Mouse (Mus musculus) limb, embryonic 10.5 days (tissue): ENCODE data around the gene Clasrp. TPM values are rescaled to one million over a fixed set of nuclear protein-coding genes. Genes with fewer than 3 reads are reported as not detected.

Experiments
- DNase-seq: peaks from one replicate; pipeline ENCODE4 v3.0.0-alpha.2; 2017; ENCODE audit warnings: low spot score
- H3K27ac ChIP-seq: fragments of 300-500 bp; sonication (generic); 2 replicates; pipeline ENCODE4 v1.5.1; 2016; ENCODE audit warnings: mild to moderate bottlenecking
- H3K27me3 ChIP-seq: fragments of 300-500 bp; sonication (generic); 2 replicates; pipeline ENCODE4 v1.6.1; 2016; ENCODE audit warnings: low read depth, mild to moderate bottlenecking; ENCODE audit not compliant: poor library complexity, severe bottlenecking
- H3K36me3 ChIP-seq: fragments of 300-500 bp; sonication (generic); 2 replicates; pipeline ENCODE4 v1.6.1; 2016; ENCODE audit warnings: mild to moderate bottlenecking, moderate library complexity
- H3K4me1 ChIP-seq: fragments of 300-500 bp; sonication (generic); 2 replicates; pipeline ENCODE4 v1.6.1; 2016
- H3K4me3 ChIP-seq: fragments of 300-500 bp; sonication (generic); 2 replicates; pipeline ENCODE4 v1.5.1; 2016; ENCODE audit warnings: mild to moderate bottlenecking, moderate library complexity
- H3K9me3 ChIP-seq: fragments of 300-500 bp; sonication (generic); replicated peaks from 2 replicates; pipeline ENCODE4 v1.6.1; 2016; ENCODE audit warnings: mild to moderate bottlenecking
- WGBS: fragments of 180-500 bp; shearing (Covaris S2); methylation state at CpG from one replicate; pipeline ENCODE4 v1.1.7; 2016; 5-methylcytosine and 5-hydroxymethylcytosine counted together
- polyA plus RNA-seq: library from polyadenylated mRNA; unstranded; fragments of >200 nt; fragmentation: Nextera tagmentation; extraction: Ambion mirVana; gene quantifications from 2 replicates; pipeline ENCODE4 v1.2.1, GENCODE M21; 2016

The Clasrp gene
- polyA plus RNA-seq, 1 experiment from 2014 or later: 63.4 TPM

- 81% methylated on average over 1 of the region's 1 CpGs for WGBS
- Histone ChIP-seq H3K27ac (no peak overlapping the region), H3K9me3 (no peaks in the 10 kb centered on the region), H3K36me3 (peaks cover 78% of the 10 kb centered on the region), H3K4me1 (peaks cover 11% of the 10 kb centered on the region), H3K27me3 (no peaks in the 10 kb centered on the region), H3K4me3 (no peak overlapping the region)
- no peak for DNase-seq
Measured at GRCm38 (mm10) chr7:19554168-19554567, 50.1 kb downstream of the Clasrp start.

- 76% methylated on average over 2 of the region's 2 CpGs for WGBS
- H3K27ac ChIP-seq: no peak overlapping the region
- no peaks in the 10 kb centered on the region for H3K27me3 ChIP-seq
- H3K4me3 ChIP-seq: no peak overlapping the region
- H3K36me3 ChIP-seq: peaks cover 64% of the 10 kb centered on the region
- no peaks in the 10 kb centered on the region for H3K9me3 ChIP-seq
- DNase-seq: no peak
- H3K4me1 ChIP-seq: peaks cover 3% of the 10 kb centered on the region; the same call in 1 of the 2 replicates
Measured at GRCm38 (mm10) chr7:19552443-19552842, 51.8 kb downstream of the Clasrp start.

- Histone ChIP-seq H3K9me3 (no peaks in the 10 kb centered on the region), H3K27me3 (no peaks in the 10 kb centered on the region), H3K4me3 (no peak overlapping the region), H3K36me3 (peaks cover 56% of the 10 kb centered on the region), H3K4me1 (peaks cover 5% of the 10 kb centered on the region; the same call in 1 of the 2 replicates), H3K27ac (no peak overlapping the region)
- no peak for DNase-seq
- 73% methylated on average over 5 of the region's 5 CpGs for WGBS
Measured at GRCm38 (mm10) chr7:19551634-19552033, 52.7 kb downstream of the Clasrp start.

- H3K36me3 ChIP-seq: peaks cover 38% of the 10 kb centered on the region
- H3K27ac ChIP-seq: no peak overlapping the region
- no peak for DNase-seq
- H3K27me3 ChIP-seq: no peaks in the 10 kb centered on the region
- no peak overlapping the region for H3K4me3 ChIP-seq
- H3K4me1 ChIP-seq: peaks cover 10% of the 10 kb centered on the region; the same call in 1 of the 2 replicates
- H3K9me3 ChIP-seq: no peaks in the 10 kb centered on the region
- WGBS: 91% methylated on average over 10 of the region's 10 CpGs
Measured at GRCm38 (mm10) chr7:19549394-19549793, 54.9 kb downstream of the Clasrp start.

- H3K27ac ChIP-seq: no peak overlapping the region
- H3K4me1 ChIP-seq: peaks cover 14% of the 10 kb centered on the region; the same call in 1 of the 2 replicates
- peaks cover 19% of the 10 kb centered on the region for H3K36me3 ChIP-seq
- H3K9me3 ChIP-seq: no peaks in the 10 kb centered on the region
- DNase-seq: no peak
- 88% methylated on average over 2 of the region's 2 CpGs for WGBS
- H3K4me3 ChIP-seq: no peak overlapping the region
- no peaks in the 10 kb centered on the region for H3K27me3 ChIP-seq
Measured at GRCm38 (mm10) chr7:19547344-19547969, 56.8 kb downstream of the Clasrp start.

- WGBS: 89% methylated on average over 3 of the region's 3 CpGs
- Histone ChIP-seq H3K27me3 (no peaks in the 10 kb centered on the region), H3K4me3 (no peak overlapping the region), H3K4me1 (peaks cover 21% of the 10 kb centered on the region), H3K27ac (no peak overlapping the region), H3K9me3 (no peaks in the 10 kb centered on the region), H3K36me3 (peaks cover 16% of the 10 kb centered on the region)
- no peak for DNase-seq
Measured at GRCm38 (mm10) chr7:19546007-19546406, 58.3 kb downstream of the Clasrp start.

- Histone ChIP-seq H3K27ac (no peak overlapping the region), H3K27me3 (no peaks in the 10 kb centered on the region), H3K9me3 (no peaks in the 10 kb centered on the region), H3K36me3 (peaks cover 9% of the 10 kb centered on the region), H3K4me1 (peaks cover 21% of the 10 kb centered on the region), H3K4me3 (no peak overlapping the region)
- no peak for DNase-seq
- 58% methylated on average over 6 of the region's 6 CpGs for WGBS
Measured at GRCm38 (mm10) chr7:19543584-19543983, 60.7 kb downstream of the Clasrp start.

- H3K27me3 ChIP-seq: no peaks in the 10 kb centered on the region
- no peak for DNase-seq
- peaks cover 9% of the 10 kb centered on the region for H3K36me3 ChIP-seq
- whole genome bisulfite sequencing: 82% methylated on average over 8 of the region's 8 CpGs
- H3K27ac ChIP-seq: no peak overlapping the region
- H3K4me3 ChIP-seq: no peak overlapping the region
- H3K4me1 ChIP-seq: peaks cover 29% of the 10 kb centered on the region
- no peaks in the 10 kb centered on the region for H3K9me3 ChIP-seq
Measured at GRCm38 (mm10) chr7:19542155-19542691, 62.1 kb downstream of the Clasrp start.

GRCm38 (mm10) chr7:19541681-19542154, 62.6 kb downstream of the Clasrp start:
- Histone ChIP-seq H3K27me3 (no peaks in the 10 kb centered on the region), H3K4me1 (peaks cover 33% of the 10 kb centered on the region), H3K36me3 (peaks cover 9% of the 10 kb centered on the region), H3K4me3 (no peak overlapping the region), H3K27ac (no peak overlapping the region), H3K9me3 (no peaks in the 10 kb centered on the region)
- DNase-seq: no peak
- 90% methylated on average over 7 of the region's 7 CpGs for WGBS

GRCm38 (mm10) chr7:19540771-19541566, 63.3 kb downstream of the Clasrp start:
- Histone ChIP-seq H3K4me1 (peaks cover 37% of the 10 kb centered on the region), H3K9me3 (no peaks in the 10 kb centered on the region), H3K27ac (no peak overlapping the region), H3K27me3 (no peaks in the 10 kb centered on the region), H3K4me3 (no peak overlapping the region), H3K36me3 (peaks cover 11% of the 10 kb centered on the region)
- no peak for DNase-seq
- 97% methylated on average over 2 of the region's 2 CpGs for WGBS

- WGBS: 93% methylated on average over 10 of the region's 10 CpGs
- DNase-seq: no peak
- Histone ChIP-seq H3K27me3 (no peaks in the 10 kb centered on the region), H3K36me3 (peaks cover 64% of the 10 kb centered on the region), H3K4me1 (peaks cover 27% of the 10 kb centered on the region), H3K4me3 (no peak overlapping the region), H3K9me3 (no peaks in the 10 kb centered on the region), H3K27ac (no peak overlapping the region)
Measured at GRCm38 (mm10) chr7:19534676-19535075, 69.6 kb downstream of the Clasrp start.

- H3K4me3 ChIP-seq: no peak overlapping the region
- peaks cover 81% of the 10 kb centered on the region for H3K36me3 ChIP-seq
- peaks cover 19% of the 10 kb centered on the region for H3K4me1 ChIP-seq
- H3K27me3 ChIP-seq: no peaks in the 10 kb centered on the region
- 95% methylated on average over 14 of the region's 14 CpGs for whole genome bisulfite sequencing
- H3K9me3 ChIP-seq: no peaks in the 10 kb centered on the region
- no peak for DNase-seq
- H3K27ac ChIP-seq: no peak overlapping the region
Measured at GRCm38 (mm10) chr7:19532240-19532639, 72.0 kb downstream of the Clasrp start.

GRCm38 (mm10) chr7:19531077-19531476, 73.2 kb downstream of the Clasrp start:
- no peak for DNase-seq
- H3K27ac ChIP-seq: no peak overlapping the region
- WGBS: 66% methylated on average over 10 of the region's 10 CpGs
- no peaks in the 10 kb centered on the region for H3K9me3 ChIP-seq
- peaks cover 78% of the 10 kb centered on the region for H3K36me3 ChIP-seq
- H3K27me3 ChIP-seq: peaks cover 4% of the 10 kb centered on the region
- peaks cover 8% of the 10 kb centered on the region; the same call in 1 of the 2 replicates for H3K4me1 ChIP-seq
- H3K4me3 ChIP-seq: no peak overlapping the region; the same call in 1 of the 2 replicates
